In genomic region chr2:74660421-74661375, GRCm38 (mm10) we compare ENCODE assay signal across 13 mouse cellular contexts. TPM values are rescaled to one million over a fixed set of nuclear protein-coding genes. Genes with fewer than 3 reads are reported as not detected.
A peak's percentile ranks its signal among the peaks of the same experiment; 100 is the strongest.
DNase-seq lines count a peak whose midpoint lies in the region; ATAC-seq lines count a peak whose summit lies in the region.
"Had no signal": no experiment of that assay in that cellular context is flagged by ENCODE, and none has a peak within 500 bp of the region (broad histone marks: within the 10 kb centered on the region; RNA-seq: fewer than 3 reads in every experiment).

No protein-coding gene starts in this region.

- WGBS in kidney, embryonic 16.5 days = 1% methylated on average over 30 of the region's 30 CpGs
- WGBS in kidney, embryonic 15.5 days = under 1% methylated on average over 30 of the region's 30 CpGs
- WGBS in embryonic facial prominence, embryonic 13.5 days = 3% methylated on average over 30 of the region's 30 CpGs
- WGBS in hindbrain, embryonic 13.5 days = 2% methylated on average over 30 of the region's 30 CpGs
- 4% methylated on average over 30 of the region's 30 CpGs for WGBS in midbrain, embryonic 15.5 days

- peaks cover 2% of the 10 kb centered on the region; the same call in 1 of the 2 replicates for H3K4me1 ChIP-seq in kidney, embryonic 16.5 days (ENCODE audit: insufficient read depth, low read length)
- H3K4me1 ChIP-seq in kidney, embryonic 15.5 days = peaks cover 35% of the 10 kb centered on the region
- peaks cover 31% of the 10 kb centered on the region for H3K4me1 ChIP-seq in embryonic facial prominence, embryonic 13.5 days
- peaks cover 14% of the 10 kb centered on the region for H3K4me1 ChIP-seq in hindbrain, embryonic 13.5 days (replicated peaks)
- H3K4me1 ChIP-seq in midbrain, embryonic 15.5 days = peaks cover 12% of the 10 kb centered on the region

- no peak for DNase-seq in left cerebral cortex, postnatal 4 days
- DNase-seq in testis, postnatal 10 days (ENCODE audit: low spot score) = no peak
- DNase-seq: cerebellum, adult 11 months; thymus, postnatal 4 days had no signal

- H3K9me3 ChIP-seq in kidney, embryonic 16.5 days (ENCODE audit: low read length) = no peaks in the 10 kb centered on the region
- no peaks in the 10 kb centered on the region for H3K9me3 ChIP-seq in kidney, embryonic 15.5 days (replicated peaks)
- no peaks in the 10 kb centered on the region for H3K9me3 ChIP-seq in embryonic facial prominence, embryonic 13.5 days
- H3K9me3 ChIP-seq in hindbrain, embryonic 13.5 days = no peaks in the 10 kb centered on the region
- no peaks in the 10 kb centered on the region for H3K9me3 ChIP-seq in midbrain, embryonic 15.5 days

- peaks cover 87% of the 10 kb centered on the region for H3K27me3 ChIP-seq in kidney, embryonic 16.5 days (ENCODE audit: insufficient read depth, low read length)
- H3K27me3 ChIP-seq in kidney, embryonic 15.5 days = peaks cover 99% of the 10 kb centered on the region
- H3K27me3 ChIP-seq in embryonic facial prominence, embryonic 13.5 days = peaks cover 98% of the 10 kb centered on the region
- H3K27me3 ChIP-seq in hindbrain, embryonic 13.5 days = peaks cover 97% of the 10 kb centered on the region
- H3K27me3 ChIP-seq in midbrain, embryonic 15.5 days (replicated peaks) = peaks cover 62% of the 10 kb centered on the region

- H3K36me3 ChIP-seq in kidney, embryonic 16.5 days (ENCODE audit: insufficient read depth, low read length) = no peaks in the 10 kb centered on the region
- H3K36me3 ChIP-seq in kidney, embryonic 15.5 days = no peaks in the 10 kb centered on the region
- no peaks in the 10 kb centered on the region for H3K36me3 ChIP-seq in embryonic facial prominence, embryonic 13.5 days
- no peaks in the 10 kb centered on the region for H3K36me3 ChIP-seq in hindbrain, embryonic 13.5 days
- no peaks in the 10 kb centered on the region for H3K36me3 ChIP-seq in midbrain, embryonic 15.5 days (replicated peaks)

- H3K4me3 ChIP-seq in kidney, embryonic 16.5 days (ENCODE audit: low read length) = peak overlapping the region; percentile 2; the same call in 1 of the 2 replicates
- no peak overlapping the region for H3K4me3 ChIP-seq in kidney, embryonic 15.5 days (replicated peaks)
- peak overlapping the region; percentile 16 for H3K4me3 ChIP-seq in embryonic facial prominence, embryonic 13.5 days
- H3K4me3 ChIP-seq in hindbrain, embryonic 13.5 days = peak overlapping the region; percentile 22
- no peak overlapping the region for H3K4me3 ChIP-seq in midbrain, embryonic 15.5 days

- H3K4me2 ChIP-seq in kidney, embryonic 16.5 days (replicated peaks; ENCODE audit: low read depth, low read length) = no peak overlapping the region
- no peak overlapping the region for H3K4me2 ChIP-seq in kidney, embryonic 15.5 days
- no peak overlapping the region for H3K4me2 ChIP-seq in embryonic facial prominence, embryonic 13.5 days
- peak overlapping the region; percentile 29 for H3K4me2 ChIP-seq in hindbrain, embryonic 13.5 days
- no peak overlapping the region for H3K4me2 ChIP-seq in midbrain, embryonic 15.5 days

- H3K27ac ChIP-seq in kidney, embryonic 16.5 days (ENCODE audit: low read length) = no peak overlapping the region
- H3K27ac ChIP-seq in kidney, embryonic 15.5 days = no peak overlapping the region
- no peak overlapping the region for H3K27ac ChIP-seq in embryonic facial prominence, embryonic 13.5 days
- no peak overlapping the region for H3K27ac ChIP-seq in hindbrain, embryonic 13.5 days
- no peak overlapping the region for H3K27ac ChIP-seq in midbrain, embryonic 15.5 days

- no peak overlapping the region for H3K9ac ChIP-seq in kidney, embryonic 16.5 days (replicated peaks; ENCODE audit: low read length)
- no peak overlapping the region for H3K9ac ChIP-seq in kidney, embryonic 15.5 days
- no peak overlapping the region for H3K9ac ChIP-seq in embryonic facial prominence, embryonic 13.5 days
- peak overlapping the region; percentile 14; the same call in 1 of the 2 replicates for H3K9ac ChIP-seq in hindbrain, embryonic 13.5 days
- no peak overlapping the region for H3K9ac ChIP-seq in midbrain, embryonic 15.5 days

- ATAC-seq in kidney, embryonic 16.5 days (ENCODE audit: low FRiP score, low TSS enrichment) = no peak
- ATAC-seq in kidney, embryonic 15.5 days (replicated peaks; ENCODE audit: low FRiP score) = no peak
- ATAC-seq in embryonic facial prominence, embryonic 13.5 days (ENCODE audit: insufficient number of reproducible peaks, insufficient read depth, low FRiP score, low TSS enrichment, low read depth) = no peak
- peak; percentile 49; the same call in 1 of the 2 replicates for ATAC-seq in hindbrain, embryonic 13.5 days (ENCODE audit: low FRiP score)
- 0 out of 2 replicates have a peak, but pooled peaks have one; percentile 33 for ATAC-seq in midbrain, embryonic 15.5 days (replicated peaks)
- ATAC-seq: lung, postnatal 0 days had no signal

- intact Hi-C loops in left cerebral cortex, postnatal 4 days (cut with DNase I) = loop anchor here (5.0 kb wide), 4 partner anchors 693 to 1108 kb away; no protein-coding TSS in a partner anchor

RNA-seq across cellular contexts. Expression of gene Evx2, which starts 1.3 kb away (rescaled TPM):
- polyA plus RNA-seq in kidney, embryonic 16.5 days (2015; fragmentation: Nextera tagmentation; extraction: Ambion mirVana) = not detected in 2 replicates
- polyA plus RNA-seq in kidney, embryonic 15.5 days (2015; fragmentation: Nextera tagmentation; extraction: Ambion mirVana) = not detected in 2 replicates
- not detected in 2 replicates for polyA plus RNA-seq in embryonic facial prominence, embryonic 13.5 days (2015; fragmentation: Nextera tagmentation; extraction: Ambion mirVana)
- 1.3 and 1.6 TPM in 2 replicates for polyA plus RNA-seq in hindbrain, embryonic 13.5 days (2015; fragmentation: Nextera tagmentation; extraction: Ambion mirVana)
- polyA plus RNA-seq in midbrain, embryonic 15.5 days (2015; fragmentation: Nextera tagmentation; extraction: Ambion mirVana) = 0.31 and 0.52 TPM in 2 replicates
- not detected for total RNA-seq in left cerebral cortex, postnatal 4 days (2021)
- total RNA-seq: ES-E14; left cerebral cortex, adult 8-10 months had no signal
- polyA plus RNA-seq: gonadal fat pad, adult 2 months; lung, postnatal 0 days had no signal

RNA-seq across cellular contexts. Expression of gene Hoxd13, which starts 7.4 kb away (rescaled TPM):
- polyA plus RNA-seq in kidney, embryonic 16.5 days (2015; fragmentation: Nextera tagmentation; extraction: Ambion mirVana) = 0.24 and 0.36 TPM in 2 replicates
- polyA plus RNA-seq in kidney, embryonic 15.5 days (2015; fragmentation: Nextera tagmentation; extraction: Ambion mirVana) = 0.23 and 0.95 TPM in 2 replicates
- not detected in 2 replicates for polyA plus RNA-seq in embryonic facial prominence, embryonic 13.5 days (2015; fragmentation: Nextera tagmentation; extraction: Ambion mirVana)
- 0.16 TPM in 1 of 2 replicates, not detected in the other for polyA plus RNA-seq in hindbrain, embryonic 13.5 days (2015; fragmentation: Nextera tagmentation; extraction: Ambion mirVana)
- polyA plus RNA-seq in midbrain, embryonic 15.5 days (2015; fragmentation: Nextera tagmentation; extraction: Ambion mirVana) = 0.06 TPM in 1 of 2 replicates, not detected in the other
- total RNA-seq in left cerebral cortex, postnatal 4 days (2021) = not detected
- total RNA-seq: left cerebral cortex, adult 8-10 months had no signal
- polyA plus RNA-seq: lung, postnatal 0 days had no signal

RNA-seq across cellular contexts. Expression of gene Hoxd12, which starts 14.1 kb away (rescaled TPM):
- 4.5 and 4.7 TPM in 2 replicates for polyA plus RNA-seq in kidney, embryonic 16.5 days (2015; fragmentation: Nextera tagmentation; extraction: Ambion mirVana)
- polyA plus RNA-seq in kidney, embryonic 15.5 days (2015; fragmentation: Nextera tagmentation; extraction: Ambion mirVana) = 5.4 and 6.4 TPM in 2 replicates
- polyA plus RNA-seq in embryonic facial prominence, embryonic 13.5 days (2015; fragmentation: Nextera tagmentation; extraction: Ambion mirVana) = not detected in 2 replicates
- not detected in 2 replicates for polyA plus RNA-seq in hindbrain, embryonic 13.5 days (2015; fragmentation: Nextera tagmentation; extraction: Ambion mirVana)
- not detected in 2 replicates for polyA plus RNA-seq in midbrain, embryonic 15.5 days (2015; fragmentation: Nextera tagmentation; extraction: Ambion mirVana)
- total RNA-seq in left cerebral cortex, postnatal 4 days (2021) = not detected
- total RNA-seq: ES-E14; left cerebral cortex, adult 8-10 months had no signal
- polyA plus RNA-seq: lung, postnatal 0 days had no signal

RNA-seq across cellular contexts. Expression of gene Hoxd11, which starts 18.7 kb away (rescaled TPM):
- polyA plus RNA-seq in kidney, embryonic 16.5 days (2015; fragmentation: Nextera tagmentation; extraction: Ambion mirVana) = 13.9 and 17.9 TPM in 2 replicates
- polyA plus RNA-seq in kidney, embryonic 15.5 days (2015; fragmentation: Nextera tagmentation; extraction: Ambion mirVana) = 25.1 and 26.3 TPM in 2 replicates
- polyA plus RNA-seq in embryonic facial prominence, embryonic 13.5 days (2015; fragmentation: Nextera tagmentation; extraction: Ambion mirVana) = not detected in 2 replicates
- not detected in 2 replicates for polyA plus RNA-seq in hindbrain, embryonic 13.5 days (2015; fragmentation: Nextera tagmentation; extraction: Ambion mirVana)
- not detected in 2 replicates for polyA plus RNA-seq in midbrain, embryonic 15.5 days (2015; fragmentation: Nextera tagmentation; extraction: Ambion mirVana)
- not detected for total RNA-seq in left cerebral cortex, postnatal 4 days (2021)
- total RNA-seq: left cerebral cortex, adult 8-10 months had no signal
- polyA plus RNA-seq: lung, postnatal 0 days had no signal

RNA-seq across cellular contexts. Expression of gene Hoxd10, which starts 31.0 kb away (rescaled TPM):
- 33.5 and 38.5 TPM in 2 replicates for polyA plus RNA-seq in kidney, embryonic 16.5 days (2015; fragmentation: Nextera tagmentation; extraction: Ambion mirVana)
- polyA plus RNA-seq in kidney, embryonic 15.5 days (2015; fragmentation: Nextera tagmentation; extraction: Ambion mirVana) = 33.6 and 36.6 TPM in 2 replicates
- 0.14 TPM in 1 of 2 replicates, not detected in the other for polyA plus RNA-seq in embryonic facial prominence, embryonic 13.5 days (2015; fragmentation: Nextera tagmentation; extraction: Ambion mirVana)
- not detected in 2 replicates for polyA plus RNA-seq in hindbrain, embryonic 13.5 days (2015; fragmentation: Nextera tagmentation; extraction: Ambion mirVana)
- polyA plus RNA-seq in midbrain, embryonic 15.5 days (2015; fragmentation: Nextera tagmentation; extraction: Ambion mirVana) = not detected in 2 replicates
- not detected for total RNA-seq in left cerebral cortex, postnatal 4 days (2021)
- total RNA-seq: left cerebral cortex, adult 8-10 months had no signal

Comparison
In these comparisons a context has a peak if more than half of its experiments do, and no peak if none do; other contexts are left out.
1. H3K4me3 ChIP-seq: peak in kidney, embryonic 16.5 days (single experiment), embryonic facial prominence, embryonic 13.5 days (single experiment) and hindbrain, embryonic 13.5 days (single experiment); none in kidney, embryonic 15.5 days (single experiment) and midbrain, embryonic 15.5 days (single experiment).
2. ATAC-seq: peak in hindbrain, embryonic 13.5 days (single experiment) and midbrain, embryonic 15.5 days (single experiment); none in kidney, embryonic 16.5 days (single experiment), kidney, embryonic 15.5 days (single experiment) and embryonic facial prominence, embryonic 13.5 days (single experiment).